Mouse (Mus musculus): Measurements from ENCODE around the gene Gm7075. TPM values are rescaled to one million over a fixed set of nuclear protein-coding genes. Genes with fewer than 3 reads are reported as not detected.

The Gm7075 gene
- not detected in 2 replicates for polyA plus RNA-seq (2015; fragmentation: Nextera tagmentation; extraction: Ambion mirVana)

GRCm38 (mm10) chr10:63421739-63422735, at the start of gene Gm7075:
Gene Gm7075 (minus strand): TSS chr10:63421789.

DNA sequence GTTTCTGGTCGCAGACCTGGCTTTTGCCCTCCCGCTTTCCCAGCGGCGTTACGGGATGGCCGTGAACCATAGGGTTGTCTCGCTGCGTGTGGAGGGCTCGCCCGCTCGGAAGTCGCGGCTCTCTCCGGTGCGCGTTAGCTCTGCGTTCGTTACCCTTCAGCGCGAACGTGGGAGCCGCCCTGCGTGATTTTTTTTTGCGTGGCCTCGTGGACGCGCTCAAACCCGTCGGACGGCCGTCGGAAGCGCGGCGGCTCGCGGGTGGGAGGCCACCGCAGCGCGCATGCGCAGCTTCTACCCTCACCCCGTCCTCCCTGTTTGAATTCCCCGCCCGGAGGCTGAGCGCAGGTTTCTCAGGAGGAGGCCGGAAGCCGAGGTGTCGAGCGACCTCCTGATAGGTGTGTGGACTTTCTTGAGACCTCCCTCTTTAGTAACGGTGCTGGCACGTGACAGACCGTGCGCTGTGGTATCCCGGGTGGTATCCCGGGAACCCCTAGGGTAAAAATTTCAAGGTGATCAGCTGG, 8.3 kb upstream of the Gm7075 start, which contains the start of gene Ctnna3:
Ctnna3 (plus strand) TSS at position 314 of the 521 bp plus-strand sequence.

DNA sequence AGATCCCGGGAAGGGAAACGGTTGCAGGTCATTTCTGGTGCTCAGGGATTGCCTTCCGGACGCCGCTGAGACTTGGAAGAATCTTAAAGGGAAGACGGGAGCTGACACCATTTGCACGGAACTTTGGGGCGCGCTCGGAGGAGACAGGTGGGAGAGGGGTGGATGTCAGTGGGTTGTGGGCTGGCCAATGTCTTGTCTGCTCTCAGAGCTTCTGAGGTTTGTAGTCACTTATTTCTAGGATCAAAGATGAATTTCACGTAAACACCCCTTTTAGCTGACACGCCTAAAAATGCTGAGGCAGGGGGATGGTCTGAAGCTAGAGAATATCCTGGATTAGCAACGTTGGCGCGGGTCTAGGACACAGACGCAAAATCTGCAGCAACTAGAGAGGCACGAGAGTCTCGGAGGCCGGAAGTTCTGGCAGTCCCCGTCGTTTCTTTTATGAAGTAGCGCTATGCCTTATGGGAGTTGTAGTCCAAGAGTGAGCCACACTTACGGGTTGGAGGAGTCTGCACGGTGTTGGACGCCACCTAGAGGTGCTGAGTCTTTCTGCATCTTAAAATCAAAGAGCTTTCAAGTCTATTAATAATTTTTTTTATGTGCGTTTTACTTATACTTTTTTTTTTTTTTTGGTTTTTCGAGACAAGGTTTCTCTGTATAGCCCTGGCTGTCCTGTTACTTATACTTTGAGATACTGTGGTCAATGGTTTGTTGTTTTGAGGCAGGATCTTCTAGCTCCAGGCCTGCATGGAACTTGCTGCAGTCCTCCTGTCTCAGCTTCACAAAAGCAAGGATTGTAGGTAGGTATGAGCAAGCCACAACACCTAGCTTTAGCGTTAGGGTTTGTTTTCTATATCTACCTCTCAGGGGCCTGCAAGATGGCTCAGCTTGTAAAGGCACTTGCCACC, 39.0 kb downstream of the Gm7075 start, which contains the start of gene Dnajc12:
Dnajc12 (plus strand) TSS at position 72 of the 908 bp plus-strand sequence.

GRCm38 (mm10) chr10:63381498-63382280, 39.9 kb downstream of the Gm7075 start, which contains the start of gene Sirt1:
Gene Sirt1 (minus strand): TSS chr10:63381704.

Other genes starting within 250 kb of the Gm7075 start
- gene Mypn, start 217.8 kb downstream of the Gm7075 start, polyA plus RNA-seq (2015; fragmentation: Nextera tagmentation; extraction: Ambion mirVana), result 0.18 TPM in 1 of 2 replicates, not detected in the other
- 36.2 and 57.1 TPM in 2 replicates for gene Herc4, start 178.0 kb downstream of the Gm7075 start, polyA plus RNA-seq (2015; fragmentation: Nextera tagmentation; extraction: Ambion mirVana)
- 5.1 and 5.5 TPM in 2 replicates for gene Sirt1, start 40.1 kb downstream of the Gm7075 start, polyA plus RNA-seq (2015; fragmentation: Nextera tagmentation; extraction: Ambion mirVana)
- 49.2 and 53.5 TPM in 2 replicates for gene Dnajc12, start 39.3 kb downstream of the Gm7075 start, polyA plus RNA-seq (2015; fragmentation: Nextera tagmentation; extraction: Ambion mirVana)
- 0.22 and 0.32 TPM in 2 replicates for gene Ctnna3, start 8.3 kb upstream of the Gm7075 start, polyA plus RNA-seq (2015; fragmentation: Nextera tagmentation; extraction: Ambion mirVana)

Measured in adrenal gland, postnatal 0 days (tissue).